Mouse (Mus musculus) kidney, adult 18-20 months (tissue): Measurements from ENCODE around the gene Rmnd5a.

Source experiments
- DNase-seq: peaks from one replicate; pipeline ENCODE4 v3.0.0; 2021

Rmnd5a gene

DNA sequence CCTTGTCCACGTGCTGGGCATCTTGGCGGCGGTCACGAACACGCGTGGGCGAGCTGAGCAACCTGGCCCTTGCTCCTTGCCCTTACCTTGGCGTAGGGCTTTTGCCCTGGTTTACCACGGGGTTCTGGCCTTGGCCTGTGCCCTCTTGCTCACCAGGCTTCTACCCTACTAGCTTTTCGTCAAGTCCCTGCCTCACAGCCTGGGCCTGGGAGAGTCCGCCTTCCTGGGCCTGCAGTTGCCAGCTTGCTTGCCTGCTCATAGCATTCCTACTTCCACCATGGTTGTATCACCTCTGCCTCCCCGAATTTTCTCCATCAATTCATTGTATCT, 779 bp upstream of the Rmnd5a start:
- DNase-seq: no peak

DNA sequence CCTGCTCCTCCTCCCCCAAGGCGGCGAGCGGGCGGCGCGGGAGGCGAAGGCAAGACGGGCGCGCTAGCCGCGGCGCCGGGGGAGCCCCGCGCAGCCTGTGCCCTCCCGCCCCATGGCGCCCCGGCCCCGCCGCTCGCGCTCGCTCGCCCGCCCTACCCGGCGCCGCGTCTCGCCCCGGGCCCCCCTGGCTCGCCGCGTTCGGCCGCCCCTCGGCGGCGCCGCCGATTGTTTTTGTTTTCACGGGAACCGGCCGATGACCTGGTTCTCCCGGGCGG, 283 bp downstream of the Rmnd5a start:
- no peak for DNase-seq

GRCm38 (mm10) chr6:71439506-71440216, 776 bp downstream of the Rmnd5a start:
- DNase-seq: peak; percentile 74

DNA sequence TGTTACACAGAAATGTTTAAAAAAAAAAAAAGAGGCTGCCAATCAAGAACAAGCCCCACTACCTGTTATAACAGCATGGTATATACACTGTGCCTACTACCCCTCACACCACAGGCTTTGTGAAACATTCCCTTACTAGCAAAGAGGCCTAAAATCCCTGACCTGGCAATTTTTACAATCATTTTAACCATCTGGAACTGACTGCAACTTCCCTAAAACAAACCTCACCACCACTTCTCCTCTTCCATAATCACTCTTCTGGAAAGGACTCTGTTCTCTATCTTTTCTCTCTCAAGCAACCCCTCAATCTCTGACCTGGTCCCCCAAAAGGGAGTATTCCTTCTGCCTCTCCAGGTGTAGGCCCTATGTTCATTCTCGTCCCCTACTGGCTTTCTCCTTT, 2.4 kb downstream of the Rmnd5a start:
- no peak for DNase-seq

DNA sequence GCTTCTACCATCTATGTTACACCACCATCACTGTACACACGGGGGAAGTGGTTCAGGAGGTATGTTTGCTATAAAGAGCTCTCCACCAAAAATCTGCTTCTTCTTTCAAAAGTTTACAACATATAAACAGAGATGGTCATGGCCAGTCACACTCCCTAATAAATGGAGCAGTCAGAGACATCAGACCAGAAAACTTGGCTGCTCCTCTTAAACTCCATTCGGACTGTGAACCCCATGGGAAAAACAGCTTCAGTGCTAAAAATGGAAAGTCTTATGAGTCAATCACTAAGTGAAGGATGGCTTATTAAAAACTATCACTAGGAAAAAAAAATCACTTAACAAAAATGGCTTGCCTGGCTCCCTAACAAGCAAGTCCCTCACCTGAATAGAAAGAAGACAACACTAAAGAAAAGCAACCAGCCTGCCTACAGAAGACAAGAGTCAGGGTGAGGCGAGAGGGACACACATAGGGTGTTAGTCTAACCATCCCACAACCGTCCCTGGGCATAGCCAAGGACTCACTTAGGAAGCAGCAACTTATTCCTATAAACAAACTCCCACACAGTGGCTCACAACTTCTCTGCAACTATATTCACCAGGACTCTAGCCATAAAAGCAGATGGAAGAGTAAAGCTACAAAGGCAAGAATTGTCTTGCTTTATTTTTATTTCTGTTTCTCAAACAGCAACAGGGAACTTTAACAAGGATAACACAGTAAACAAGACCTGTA, 12.3 kb downstream of the Rmnd5a start:
- DNase-seq: no peak

GRCm38 (mm10) chr6:71425681-71426080, 14.8 kb downstream of the Rmnd5a start:
- no peak for DNase-seq

DNA sequence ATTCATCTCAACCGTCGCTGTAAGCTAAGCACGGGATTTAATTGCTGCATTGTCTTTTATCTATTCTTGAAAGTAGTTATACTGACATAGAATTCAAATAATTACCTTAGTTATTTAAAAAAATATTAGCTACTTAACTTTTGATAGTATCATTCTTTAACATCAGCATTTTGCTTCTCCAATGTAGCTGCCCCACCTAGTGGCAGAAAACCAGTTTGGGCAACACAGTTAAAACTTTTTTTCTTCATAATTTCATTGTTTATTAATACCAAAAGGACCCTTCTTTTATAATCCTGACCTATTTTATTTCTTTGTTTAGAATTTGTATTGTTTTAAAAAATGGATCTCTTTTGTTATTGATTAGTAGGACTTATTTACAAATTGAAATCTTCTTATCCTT, 17.3 kb downstream of the Rmnd5a start:
- DNase-seq: peak; percentile 39

DNA sequence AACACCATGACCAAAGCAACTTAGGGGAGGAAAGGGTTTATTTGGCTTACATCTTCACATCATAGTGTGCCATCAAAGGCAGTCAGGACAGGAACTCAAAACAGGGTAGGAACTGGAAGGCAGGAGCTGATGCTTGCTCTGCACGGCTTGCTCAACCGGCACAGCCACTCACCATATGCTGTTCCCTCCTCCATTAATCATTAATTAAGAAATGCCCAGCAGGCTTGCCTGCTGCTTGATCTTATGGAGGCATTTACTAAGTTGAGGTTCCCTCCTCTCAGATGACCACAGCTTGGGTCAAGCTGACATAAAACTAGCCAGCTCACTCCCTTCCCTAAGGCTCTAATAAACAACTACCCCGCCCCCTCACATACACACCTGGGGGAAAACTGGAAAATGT, 18.3 kb downstream of the Rmnd5a start:
- peak; percentile 48 for DNase-seq

GRCm38 (mm10) chr6:71420848-71421247, 19.6 kb downstream of the Rmnd5a start:
- peak; percentile 26 for DNase-seq

DNA sequence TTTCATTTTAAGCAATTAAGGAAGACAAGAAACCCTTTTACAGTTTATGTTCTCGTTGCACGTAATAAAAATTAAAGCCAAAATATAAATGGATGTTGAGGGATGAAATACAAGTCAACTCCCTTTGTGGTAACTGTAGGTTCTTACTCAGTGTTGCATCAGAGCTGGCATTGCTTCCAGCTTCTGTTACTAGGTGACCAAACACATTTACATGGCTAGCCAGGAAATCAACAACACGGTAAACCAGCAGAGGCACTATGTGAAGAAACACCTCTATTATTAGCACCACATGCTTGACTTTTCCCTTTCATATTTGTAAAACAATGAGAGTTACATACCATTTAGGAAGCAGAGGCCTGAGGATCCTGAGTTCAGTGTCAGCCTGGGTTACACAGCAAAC, 21.6 kb downstream of the Rmnd5a start:
- no peak for DNase-seq

GRCm38 (mm10) chr6:71415446-71415845, 25.0 kb downstream of the Rmnd5a start:
- no peak for DNase-seq

DNA sequence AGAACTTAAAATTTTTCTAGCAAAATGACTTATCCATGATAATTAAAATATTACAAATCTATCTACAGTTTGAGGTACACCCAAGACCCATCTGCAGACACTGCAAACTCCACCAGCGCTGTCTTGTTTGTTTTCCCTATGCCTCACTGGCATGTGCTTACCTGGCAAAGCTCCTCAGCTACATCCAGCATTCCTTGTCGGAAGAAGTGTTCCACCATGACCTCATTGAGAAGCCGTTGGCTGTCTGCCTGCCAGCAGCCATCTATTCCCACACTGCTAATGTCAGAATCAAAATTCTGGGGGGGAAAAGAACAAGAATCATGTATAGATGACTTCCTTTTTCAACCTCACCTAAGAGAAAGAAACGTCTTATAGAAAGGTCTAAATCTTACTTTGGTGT, 25.8 kb downstream of the Rmnd5a start:
- peak; percentile 48 for DNase-seq

- no peak for DNase-seq
These were observed 41.4 kb downstream of the Rmnd5a start for GRCm38 (mm10) chr6:71398829-71399609.

DNA sequence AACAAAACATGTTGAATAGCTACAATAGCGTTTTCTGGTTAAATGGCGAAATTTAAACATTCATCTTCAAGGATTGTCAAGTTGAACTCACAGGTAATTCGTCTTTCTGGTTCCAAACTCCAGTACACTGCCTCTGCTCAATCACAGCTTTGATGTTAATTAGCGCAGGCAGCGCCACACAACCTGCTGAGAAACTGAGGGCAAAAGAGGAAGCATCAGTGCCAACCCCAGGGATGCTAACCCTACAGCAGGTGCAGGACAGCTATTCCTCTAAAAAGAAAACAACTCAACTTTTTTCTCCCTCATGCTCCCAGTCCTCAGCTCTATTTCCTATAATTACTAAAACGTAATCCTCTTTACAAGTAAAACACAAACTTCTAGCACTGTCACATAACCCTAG, 43.7 kb downstream of the Rmnd5a start:
- no peak for DNase-seq

- no peak for DNase-seq
These were observed 44.4 kb downstream of the Rmnd5a start for GRCm38 (mm10) chr6:71396016-71396415.

DNA sequence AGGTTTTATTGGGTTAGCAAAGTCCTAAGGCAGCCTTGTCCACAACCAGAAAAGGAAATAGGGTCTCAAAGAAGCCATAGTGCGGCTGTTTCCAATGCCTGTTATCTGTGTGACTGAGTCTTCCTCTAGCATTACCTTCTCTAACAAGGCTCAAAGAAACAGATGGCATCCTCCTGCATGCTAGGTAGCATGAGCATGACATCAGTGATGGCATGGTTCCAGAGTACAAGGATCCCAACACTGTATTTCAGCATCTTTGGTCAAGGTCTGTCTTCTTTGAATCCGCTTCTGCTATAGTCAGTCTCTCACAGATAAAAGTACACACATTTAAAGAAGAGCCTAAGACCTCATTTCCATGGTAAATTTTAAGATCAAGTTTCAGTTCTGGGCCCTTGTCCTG, 49.9 kb downstream of the Rmnd5a start:
- DNase-seq: no peak

- DNase-seq: no peak
These were observed 58.8 kb downstream of the Rmnd5a start for GRCm38 (mm10) chr6:71381654-71382053.

DNA sequence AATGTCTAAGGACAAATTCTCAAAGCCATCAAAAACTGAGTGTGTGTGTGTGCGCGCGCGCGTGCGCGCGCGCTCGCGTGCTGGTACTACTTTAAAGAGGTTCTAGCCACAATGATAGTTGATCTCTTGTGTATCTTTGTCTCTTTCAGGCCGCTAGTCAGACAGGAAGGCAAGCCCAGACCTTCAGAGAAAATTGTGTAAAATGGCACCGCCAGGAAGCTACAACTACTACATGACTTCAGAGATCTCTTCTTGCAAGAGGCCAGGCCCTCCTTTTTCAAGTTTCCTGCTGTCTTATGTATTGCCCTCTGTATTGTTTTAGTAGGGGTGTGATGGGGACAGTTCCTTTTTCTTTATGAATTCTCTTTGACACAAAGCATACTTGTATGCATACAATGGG, 63.7 kb downstream of the Rmnd5a start:
- no peak for DNase-seq

GRCm38 (mm10) chr6:71374921-71375320, 65.5 kb downstream of the Rmnd5a start:
- DNase-seq: no peak

- DNase-seq: no peak
These were observed 66.1 kb downstream of the Rmnd5a start for GRCm38 (mm10) chr6:71374311-71374829.

DNA sequence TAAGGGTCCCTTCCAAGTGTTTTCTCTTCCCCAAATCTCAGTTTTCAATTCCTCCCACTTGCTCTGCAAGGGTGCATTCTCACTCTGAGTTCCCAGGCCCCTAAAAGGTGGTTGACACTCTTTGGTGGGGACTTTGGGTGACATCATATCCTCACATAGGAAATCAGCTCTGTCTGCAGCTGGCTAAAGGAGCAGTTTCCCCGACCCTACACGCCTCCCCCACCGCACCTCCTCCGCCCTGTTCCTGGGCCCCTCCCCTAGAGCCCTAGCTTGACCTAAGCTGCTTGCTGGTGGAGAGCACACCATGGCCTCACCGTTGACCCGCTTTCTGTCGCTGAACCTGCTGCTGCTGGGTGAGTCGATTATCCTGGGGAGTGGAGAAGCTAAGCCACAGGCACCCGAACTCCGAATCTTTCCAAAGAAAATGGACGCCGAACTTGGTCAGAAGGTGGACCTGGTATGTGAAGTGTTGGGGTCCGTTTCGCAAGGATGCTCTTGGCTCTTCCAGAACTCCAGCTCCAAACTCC, 67.1 kb downstream of the Rmnd5a start, which contains the start of gene Cd8a:
Gene Cd8a (plus strand): TSS at position 179 of the 527 bp plus-strand sequence.
- no peak for DNase-seq

- DNase-seq: peak; percentile 18
These were observed 68.3 kb downstream of the Rmnd5a start for GRCm38 (mm10) chr6:71372041-71372720.

GRCm38 (mm10) chr6:71371085-71371605, 69.3 kb downstream of the Rmnd5a start:
- no peak for DNase-seq
